In genomic region chr10:122919416-122919815, GRCm38 (mm10) we compare ENCODE assay signal across 28 mouse cellular contexts.
DNase-seq lines count a peak whose midpoint lies in the region; ATAC-seq and TF ChIP-seq lines count a peak whose summit lies in the region.
"Had no signal": no experiment of that assay in that cellular context is flagged by ENCODE, and none has a peak within 500 bp of the region (broad histone marks: within the 10 kb centered on the region; RNA-seq: fewer than 3 reads in every experiment).

No protein-coding gene starts in this region.

- ATAC-seq in cerebellum, adult (ENCODE audit: insufficient number of reproducible peaks, low FRiP score, low TSS enrichment), result peak; percentile 85
- ATAC-seq in neural tube, embryonic 15.5 days (ENCODE audit: low FRiP score), result peak; percentile 21; the same call in 1 of the 2 replicates
- ATAC-seq: activated CD4-positive, CD25-positive, alpha-beta regulatory T cell, adult 4 months; forebrain, embryonic 14.5 days; inflammation-experienced regulatory T-cells, adult 6 months; midbrain, embryonic 13.5 days had no signal

- H3K9ac ChIP-seq in neural tube, embryonic 15.5 days (replicated peaks), result no peak overlapping the region
- H3K9ac ChIP-seq: embryonic facial prominence, embryonic 15.5 days; heart, embryonic 12.5 days; liver, embryonic 15.5 days; lung, embryonic 15.5 days; midbrain, embryonic 13.5 days; neural tube, embryonic 12.5 days had no signal

- no peak overlapping the region for H3K4me3 ChIP-seq in layer of hippocampus, adult 2 months
- H3K4me3 ChIP-seq in neural tube, embryonic 15.5 days (replicated peaks), result no peak overlapping the region
- H3K4me3 ChIP-seq: embryonic facial prominence, embryonic 15.5 days; gastrocnemius, adult 2 months; heart, embryonic 12.5 days; liver, embryonic 15.5 days; lung, embryonic 15.5 days; megakaryocyte, embryonic 14.5 days; midbrain, embryonic 13.5 days; neural tube, embryonic 12.5 days had no signal

- no peaks in the 10 kb centered on the region for H3K27me3 ChIP-seq in neural tube, embryonic 15.5 days (replicated peaks)
- H3K27me3 ChIP-seq: embryonic facial prominence, embryonic 15.5 days; heart, embryonic 12.5 days; liver, embryonic 15.5 days; lung, embryonic 15.5 days; midbrain, embryonic 13.5 days; neural tube, embryonic 12.5 days had no signal

- H3K4me1 ChIP-seq in neural tube, embryonic 15.5 days, result no peaks in the 10 kb centered on the region
- H3K4me1 ChIP-seq: heart, embryonic 12.5 days; liver, embryonic 15.5 days; neural tube, embryonic 12.5 days had no signal

- 77% methylated on average over 2 of the region's 2 CpGs for WGBS in neural tube, embryonic 15.5 days

- H3K4me2 ChIP-seq in neural tube, embryonic 15.5 days, result no peak overlapping the region
- H3K4me2 ChIP-seq: heart, embryonic 12.5 days; liver, embryonic 15.5 days; lung, embryonic 15.5 days; midbrain, embryonic 13.5 days; neural tube, embryonic 12.5 days had no signal

- TF ChIP-seq CTCF in layer of hippocampus, adult 2 months (conservative IDR thresholded peaks at IDR 0.05), result no peak

- H3K27ac ChIP-seq in layer of hippocampus, adult 2 months, result 0 out of 2 replicates have a peak overlapping the region, but pooled peaks have one; percentile 23
- no peak overlapping the region for H3K27ac ChIP-seq in neural tube, embryonic 15.5 days (replicated peaks)
- H3K27ac ChIP-seq: gastrocnemius, adult 2 months; liver, embryonic 15.5 days; lung, embryonic 15.5 days; midbrain, embryonic 13.5 days; neural tube, embryonic 12.5 days had no signal

- peaks cover 9% of the 10 kb centered on the region; the same call in 1 of the 2 replicates for H3K36me3 ChIP-seq in neural tube, embryonic 15.5 days
- H3K36me3 ChIP-seq: embryonic facial prominence, embryonic 15.5 days; heart, embryonic 12.5 days; liver, embryonic 15.5 days; lung, embryonic 15.5 days; midbrain, embryonic 13.5 days; neural tube, embryonic 12.5 days had no signal

- H3K9me3 ChIP-seq in neural tube, embryonic 15.5 days (replicated peaks), result no peaks in the 10 kb centered on the region
- H3K9me3 ChIP-seq: embryonic facial prominence, embryonic 15.5 days; heart, embryonic 12.5 days; liver, embryonic 15.5 days; lung, embryonic 15.5 days; megakaryocyte, embryonic 14.5 days; midbrain, embryonic 13.5 days; neural tube, embryonic 12.5 days had no signal

- DNase-seq in cerebellum, postnatal 14 days, result no peak
- no peak for DNase-seq in layer of hippocampus, adult 2 months (ENCODE audit: low spot score in 2 of 2)
- no peak for DNase-seq in layer of hippocampus, adult 9-10 months (ENCODE audit: low spot score)
- peak; percentile 74 for DNase-seq in cerebellum, adult 9-11 months
- no peak for DNase-seq in spleen, postnatal 4 days (ENCODE audit: low spot score in 2 of 2)
- DNase-seq in kidney, postnatal 4 days, result no peak
- DNase-seq: adrenal gland, postnatal 10 days; embryo, embryonic 11 days; gastrocnemius, adult 2 months; heart, postnatal 10 days; kidney, adult 18-20 months; layer of hippocampus, postnatal 36 days; liver; lung, postnatal 36 days; thymus, adult 18-20 months; thymus, postnatal 4 days had no signal
